Mouse (Mus musculus): ENCODE data around the gene Ntrk2. TPM values are rescaled to one million over a fixed set of nuclear protein-coding genes. Genes with fewer than 3 reads are reported as not detected.
A peak's percentile ranks its signal among the peaks of the same experiment; 100 is the strongest.

Ntrk2 gene
- total RNA-seq, 2 experiments from 2014 or later = 13.0 to 15.1 TPM

DNA sequence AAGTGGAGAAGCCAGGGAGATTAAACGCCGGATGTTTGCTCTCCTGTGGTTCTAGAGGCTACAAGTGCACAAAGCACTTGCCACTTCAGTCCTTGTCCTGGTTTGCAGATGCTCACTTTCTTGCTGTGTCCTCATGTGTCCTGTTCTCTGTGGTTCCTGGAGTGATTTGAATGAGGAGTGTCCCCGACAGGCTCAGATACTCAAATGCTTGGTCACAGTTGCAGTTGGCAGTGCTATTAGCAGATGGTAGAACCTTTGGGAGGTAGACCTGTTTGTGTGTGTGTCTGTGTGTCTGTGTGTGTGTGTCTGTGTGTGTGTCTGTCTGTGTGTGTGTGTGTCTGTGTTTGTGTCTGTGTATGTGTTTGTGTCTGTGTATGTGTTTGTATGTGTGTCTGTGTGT, 160.1 kb downstream of the Ntrk2 start:
- DNase-seq = no peak

DNA sequence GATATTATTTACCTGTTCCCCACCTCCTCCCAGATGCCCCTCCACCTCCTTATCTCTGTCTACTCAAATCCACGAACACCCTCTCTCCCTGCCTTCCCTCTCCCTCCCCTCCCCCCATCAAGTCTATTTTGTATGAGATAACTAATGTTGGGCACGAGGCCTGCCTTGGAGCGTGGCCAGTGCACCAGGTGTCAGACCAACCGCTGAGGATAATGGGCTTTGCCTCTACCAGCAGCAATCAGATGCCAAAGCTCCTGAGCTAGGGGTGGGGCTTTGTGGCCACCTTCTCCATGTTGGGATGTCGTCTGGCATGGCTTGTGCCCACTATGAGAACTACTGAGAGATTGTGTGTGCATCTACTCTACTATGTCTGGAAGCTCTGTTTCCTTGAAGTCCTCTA, 161.8 kb downstream of the Ntrk2 start:
- DNase-seq = no peak

DNA sequence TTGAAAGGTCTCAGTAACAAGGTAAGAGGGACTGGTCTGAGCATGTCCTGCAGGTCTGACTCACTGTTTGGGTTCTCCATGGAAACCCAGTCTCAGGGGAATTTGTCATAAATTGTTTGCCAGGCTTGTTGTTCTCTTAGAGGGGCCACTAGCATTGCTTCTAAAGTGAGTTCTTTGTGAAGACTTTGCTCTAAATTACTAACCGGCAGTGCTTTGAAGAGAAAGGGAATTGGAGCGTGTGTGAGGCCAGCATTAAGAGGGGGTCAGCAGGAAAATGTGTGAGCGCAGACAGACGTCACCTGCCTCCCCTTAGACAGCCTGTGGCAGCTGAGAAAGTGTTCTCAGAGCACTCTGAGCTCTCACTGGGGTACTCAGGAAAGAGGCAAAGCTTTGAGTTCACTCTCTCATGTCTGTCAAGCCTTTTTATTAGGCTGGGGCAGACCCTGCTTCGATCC, 165.1 kb downstream of the Ntrk2 start:
- DNase-seq = no peak

DNA sequence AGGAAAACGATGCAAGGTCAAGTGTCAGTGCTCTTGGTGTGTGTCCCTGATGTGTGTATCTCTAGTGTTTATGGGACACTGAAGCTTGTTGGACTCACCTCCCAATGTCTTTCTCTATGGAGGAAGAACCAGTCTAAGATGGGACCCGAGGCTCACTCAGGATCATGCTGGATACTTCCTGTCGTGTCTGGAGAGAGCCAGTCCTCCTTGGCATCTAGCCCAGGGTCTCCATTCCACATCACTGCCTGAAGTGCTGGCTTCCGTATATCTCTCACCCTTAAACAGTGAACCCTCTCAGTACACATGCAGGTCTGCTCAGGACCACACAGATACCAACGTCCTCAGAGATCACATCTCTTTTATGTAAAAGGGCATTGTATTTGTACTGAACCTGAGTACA, 166.1 kb downstream of the Ntrk2 start:
- no peak for DNase-seq

DNA sequence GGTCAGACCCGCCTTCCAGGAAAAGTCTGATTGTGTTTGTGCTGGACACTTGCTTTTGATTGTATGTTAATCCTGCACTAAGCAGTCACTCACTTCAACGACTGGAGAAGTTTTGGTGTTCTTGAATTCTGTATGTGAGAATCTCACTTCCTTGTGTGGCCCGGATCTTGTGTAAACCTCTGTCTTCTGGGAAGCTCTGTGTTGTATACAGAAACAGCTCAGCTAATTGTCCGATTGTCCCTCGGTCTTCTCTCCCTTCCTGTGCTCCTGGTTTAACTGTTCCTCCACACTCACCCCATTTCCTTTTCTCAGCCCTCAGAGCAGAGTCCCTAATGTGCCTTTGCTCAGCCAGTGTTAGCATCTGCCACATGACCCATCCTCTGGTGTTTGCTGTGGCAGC, 190.1 kb downstream of the Ntrk2 start:
- no peak for DNase-seq

DNA sequence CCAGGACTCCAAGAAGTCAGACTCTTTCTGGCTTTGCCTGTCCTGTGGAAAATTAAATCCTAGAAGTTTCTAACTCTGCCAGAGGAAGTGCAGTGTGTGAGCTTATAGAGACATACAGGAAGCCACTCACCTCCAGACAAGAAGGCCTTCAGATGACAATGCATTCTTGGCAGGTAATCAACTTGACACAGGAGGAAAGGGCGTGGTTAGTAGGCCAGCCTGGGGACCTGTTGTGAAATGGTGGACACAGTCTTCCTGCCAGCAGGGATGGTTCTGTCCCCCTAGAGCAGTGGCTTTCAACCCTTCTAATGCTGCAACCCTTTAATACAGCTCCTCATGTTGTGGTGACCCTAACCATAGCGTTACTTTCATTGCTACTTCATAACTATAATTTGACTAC, 191.4 kb downstream of the Ntrk2 start:
- no peak for DNase-seq

DNA sequence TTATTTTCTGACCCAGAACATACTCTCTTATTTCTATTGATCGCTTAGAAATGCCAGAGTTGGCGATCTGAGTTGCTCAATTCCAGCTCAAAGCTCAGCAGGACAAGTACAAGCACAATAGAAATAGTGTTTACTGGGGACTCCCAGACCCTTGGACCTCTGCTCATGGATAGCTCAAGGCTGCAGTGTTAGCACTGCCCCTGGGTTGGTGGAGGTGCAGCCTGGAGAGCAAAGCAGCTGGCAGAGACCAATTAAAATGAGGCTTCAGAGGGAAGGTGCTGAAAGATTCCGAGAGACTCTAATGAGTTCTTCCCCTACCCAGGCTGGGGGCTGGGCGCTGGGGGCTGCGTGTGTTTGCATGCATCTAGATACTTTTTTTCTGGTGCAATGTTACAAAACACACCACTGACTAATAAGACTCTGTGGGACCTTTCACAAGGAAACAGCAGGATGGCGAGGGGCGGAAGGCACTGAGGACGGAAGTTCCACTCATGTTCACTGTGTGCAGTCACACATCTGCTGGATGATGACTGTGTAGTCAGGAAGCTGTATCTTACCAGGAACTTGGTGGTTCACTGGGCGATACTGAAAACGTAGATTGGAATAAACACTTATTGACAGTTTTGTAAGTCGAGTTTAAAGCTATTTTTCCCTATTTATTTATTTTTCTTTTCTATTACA, 193.1 kb downstream of the Ntrk2 start:
- DNase-seq = no peak

DNA sequence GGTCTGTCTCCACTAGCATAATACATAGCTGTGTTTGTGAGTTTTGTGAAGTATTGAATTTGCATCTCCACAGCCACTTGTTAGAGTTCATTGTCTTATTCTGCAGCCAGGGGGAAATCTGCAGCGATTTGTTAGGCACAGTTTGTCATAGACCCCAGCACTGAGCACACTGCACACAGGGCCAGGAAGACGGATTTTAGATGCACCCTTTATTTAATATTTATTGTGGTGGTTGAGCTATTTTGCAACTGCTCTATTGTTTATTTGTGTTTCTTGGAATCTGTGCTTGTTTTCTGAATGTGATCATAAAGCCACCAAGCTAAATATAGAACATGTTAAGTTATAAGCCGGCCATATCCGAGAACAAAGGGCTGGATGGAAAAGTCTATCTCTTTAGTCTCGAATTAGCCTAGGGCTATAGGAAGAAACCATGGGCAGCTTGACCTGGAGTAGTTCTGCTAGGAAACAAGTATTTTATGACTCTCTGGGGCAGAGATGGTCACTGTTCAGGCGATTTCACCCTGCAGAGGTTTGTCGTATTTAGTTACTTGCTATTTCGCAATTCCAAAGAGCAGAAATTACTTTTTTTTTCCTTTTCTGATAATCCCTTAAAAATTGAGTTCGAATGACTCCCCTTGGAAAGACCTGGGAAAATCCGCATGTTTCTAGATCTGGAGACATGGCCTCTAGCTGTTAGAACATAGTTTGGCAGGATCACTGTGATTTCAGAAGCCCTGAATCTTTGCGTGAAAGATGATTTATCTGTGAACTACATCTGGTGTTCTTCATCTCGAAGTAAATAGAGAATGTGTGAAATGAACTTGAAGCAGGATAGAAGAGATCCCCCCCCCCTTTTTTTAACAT, 196.8 kb downstream of the Ntrk2 start:
- no peak for DNase-seq

DNA sequence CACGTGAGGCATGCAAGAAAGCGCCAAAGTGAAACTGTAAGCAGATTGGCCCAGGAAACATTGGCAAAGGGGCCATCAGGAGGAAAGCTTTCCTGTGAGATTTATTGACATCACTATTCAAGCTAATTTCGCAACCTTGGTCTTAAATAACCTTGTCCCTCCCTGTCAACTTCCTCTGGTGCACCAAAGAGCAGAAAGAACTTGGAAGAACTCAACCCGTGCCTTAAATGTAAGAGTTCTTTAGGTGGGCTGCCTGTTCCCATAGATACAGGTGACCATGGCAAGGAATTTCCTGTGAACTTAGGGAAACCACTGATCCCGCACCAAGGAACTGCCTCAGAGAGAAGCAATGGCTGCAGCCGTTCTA, 197.4 kb downstream of the Ntrk2 start:
- DNase-seq = no peak

DNA sequence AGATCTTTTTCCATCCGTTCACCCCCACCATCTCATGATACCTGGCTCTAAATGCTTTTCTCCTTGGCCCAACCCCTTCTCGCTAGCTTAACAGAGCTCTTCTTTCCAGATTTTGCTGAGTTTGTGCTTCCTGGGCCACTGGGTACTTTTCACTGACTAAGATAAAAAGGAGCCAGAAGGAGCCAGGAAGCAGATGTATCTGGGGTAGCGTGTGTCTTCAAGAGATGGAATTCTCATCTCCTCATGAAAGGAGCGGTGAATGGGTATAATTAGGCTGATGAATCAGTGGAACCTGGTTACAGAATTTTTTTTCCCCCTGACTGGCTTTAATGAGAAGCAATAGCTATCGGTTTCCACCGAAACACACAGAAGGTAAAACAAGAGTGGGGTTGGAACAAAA, 198.2 kb downstream of the Ntrk2 start:
- DNase-seq = no peak

DNA sequence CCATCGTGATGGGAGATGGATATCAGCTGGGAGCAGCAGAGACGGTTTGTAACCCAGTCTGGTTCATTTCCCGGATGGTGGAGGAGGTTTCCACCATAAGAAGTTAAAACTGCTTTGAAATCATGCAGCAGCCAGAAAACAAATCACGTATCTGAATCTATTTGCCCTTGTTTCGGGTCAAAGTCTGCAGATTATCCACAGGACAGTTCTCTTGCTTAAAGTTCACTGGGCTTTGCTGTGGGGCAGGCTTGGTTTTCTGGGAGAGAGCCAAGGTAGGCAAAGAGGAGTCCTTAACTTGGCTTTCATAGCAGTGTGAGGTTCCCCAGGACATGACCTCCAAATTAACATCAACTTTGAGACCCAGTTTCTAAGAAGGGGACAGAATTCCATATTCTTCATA, 203.5 kb downstream of the Ntrk2 start:
- DNase-seq = no peak

DNA sequence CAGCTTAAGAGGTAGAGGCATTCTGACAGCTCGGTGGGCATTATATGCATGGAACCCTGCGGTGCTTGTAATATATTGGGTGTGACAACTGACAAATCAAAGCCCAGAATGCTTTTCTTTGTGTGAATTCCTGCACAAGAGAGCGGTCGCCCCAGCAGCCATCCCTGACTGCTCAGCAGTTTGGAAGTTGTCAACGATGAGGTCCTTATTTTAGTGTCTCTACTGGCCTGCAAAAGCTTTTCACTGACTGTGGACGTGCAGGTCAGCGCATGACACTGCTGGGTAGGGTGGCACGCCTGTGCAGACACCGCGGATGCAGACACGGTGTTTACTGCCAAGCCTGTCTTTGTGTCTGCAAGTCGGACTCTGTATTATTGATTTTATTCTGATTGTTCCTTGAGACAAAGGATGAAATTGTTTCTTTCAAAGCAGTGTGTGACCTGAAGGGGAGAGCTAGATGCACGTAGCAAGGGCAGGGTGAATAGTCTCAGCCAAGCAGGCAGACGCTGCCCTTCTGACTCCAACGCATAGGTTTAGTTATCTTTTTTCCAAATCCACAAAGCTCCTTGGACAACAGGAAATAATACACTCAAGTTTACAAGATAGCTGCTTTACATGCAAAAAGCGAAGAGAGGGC, 204.6 kb downstream of the Ntrk2 start:
- no peak for DNase-seq

DNA sequence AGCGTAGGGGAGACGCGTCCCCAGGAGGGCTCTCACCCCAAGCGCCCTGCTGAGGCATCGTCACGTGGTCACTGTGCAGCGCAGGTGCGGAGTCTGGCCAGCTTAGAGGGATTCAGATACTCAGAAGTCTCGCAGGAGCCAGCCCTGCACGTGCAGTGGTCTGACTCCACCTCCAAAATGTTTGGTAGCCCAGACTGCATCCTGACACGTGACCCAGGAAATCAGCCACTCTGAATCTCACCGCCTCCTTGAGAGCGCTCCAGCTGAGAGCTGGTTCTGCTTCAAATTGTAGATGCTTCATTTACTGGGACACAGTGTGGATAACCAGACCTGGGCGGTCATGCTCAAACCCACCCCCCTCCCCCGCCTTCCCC, 205.1 kb downstream of the Ntrk2 start:
- peak; percentile 65 for DNase-seq

DNA sequence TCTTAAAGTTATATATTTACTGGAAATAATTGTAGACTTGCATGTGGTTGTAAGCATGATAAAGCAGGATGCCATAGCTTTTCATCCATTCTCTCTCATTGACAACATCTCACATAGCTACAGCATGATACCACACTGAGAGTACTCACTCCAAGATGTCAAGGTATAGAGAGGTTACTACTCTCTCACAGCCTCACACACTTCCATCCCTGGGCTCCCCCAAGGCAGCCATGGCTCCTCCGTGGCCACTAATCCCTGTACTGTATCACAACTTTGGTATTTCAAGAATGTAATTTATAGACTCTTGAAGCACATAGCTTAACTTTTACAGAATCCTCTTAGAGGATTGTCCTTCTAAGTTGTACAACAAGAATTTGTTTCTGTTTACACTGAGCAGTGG, 209.0 kb downstream of the Ntrk2 start:
- DNase-seq = no peak

DNA sequence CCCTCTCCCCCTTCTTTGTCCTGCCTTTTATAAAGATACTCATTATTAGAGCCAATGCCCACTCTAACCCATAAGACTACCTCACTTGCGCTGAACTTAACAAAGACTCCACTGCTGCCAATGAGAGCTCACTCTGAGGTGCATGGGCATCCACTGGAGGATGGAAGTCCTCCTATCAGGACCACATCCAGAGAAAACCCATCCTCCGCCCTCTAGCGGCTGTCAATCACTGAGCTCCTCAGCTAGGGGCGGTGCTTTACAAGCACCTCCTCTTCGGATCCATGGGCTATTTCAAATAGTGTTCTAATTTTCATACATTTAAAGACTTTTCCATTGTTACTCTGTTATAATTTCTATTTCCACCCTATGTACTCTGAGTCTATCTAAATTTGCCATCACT, 210.8 kb downstream of the Ntrk2 start:
- no peak for DNase-seq

DNA sequence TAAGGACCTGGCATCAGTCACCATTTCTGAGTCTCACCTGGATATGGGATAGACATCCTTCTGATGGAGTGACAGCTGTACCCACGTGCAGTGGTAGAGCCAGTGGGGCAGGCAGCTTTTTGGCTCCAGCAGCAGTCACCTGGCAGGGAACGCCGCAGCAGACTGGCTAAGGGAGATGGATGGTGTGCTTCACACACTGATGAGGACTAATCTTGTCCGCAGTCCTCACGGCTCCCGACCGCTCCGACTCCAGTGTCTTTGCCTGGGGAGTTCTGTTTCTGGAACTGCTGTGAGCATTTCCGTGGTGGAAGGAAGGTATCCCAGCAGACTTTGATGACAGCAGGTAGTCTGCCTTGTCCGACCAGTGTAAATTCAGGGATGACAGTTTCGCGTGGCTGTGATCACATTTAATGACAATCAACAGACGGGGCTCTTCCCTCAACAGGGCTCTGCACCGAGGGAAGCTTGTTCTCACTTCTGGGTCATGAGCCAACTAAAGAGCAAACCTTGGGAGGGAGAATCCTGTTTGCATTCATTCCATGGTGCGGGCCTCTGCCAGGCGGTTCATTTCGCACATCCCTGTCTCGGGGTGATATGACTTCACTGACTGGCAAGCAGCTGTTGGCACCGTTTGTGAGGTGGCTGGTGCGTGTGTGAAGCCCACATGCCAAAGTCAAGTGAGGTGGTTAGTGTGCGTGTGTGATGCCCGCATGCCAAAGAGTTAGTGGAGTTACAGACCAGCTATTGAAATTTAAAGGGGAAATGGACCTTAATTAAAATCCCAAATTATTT, 216.1 kb downstream of the Ntrk2 start:
- no peak for DNase-seq

DNA sequence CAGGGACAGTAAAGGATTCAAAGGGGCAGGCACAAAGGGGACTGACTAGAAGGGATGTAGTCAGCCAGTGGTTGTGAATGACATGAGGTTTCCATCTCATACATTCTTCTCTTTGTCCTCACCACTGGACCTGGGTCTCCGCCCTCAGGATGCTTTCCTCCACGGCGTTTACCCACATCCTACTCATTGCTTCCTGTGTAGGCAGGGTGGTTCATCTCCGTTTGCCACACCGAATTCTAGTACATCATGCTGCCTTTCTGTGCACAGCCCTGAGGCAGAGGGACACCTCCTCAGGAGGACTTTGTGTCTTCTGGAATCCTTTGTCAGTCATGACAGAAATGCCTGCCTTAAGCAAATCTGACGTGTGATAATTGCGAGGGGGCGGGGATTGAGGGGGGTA, 219.3 kb downstream of the Ntrk2 start:
- DNase-seq = no peak

DNA sequence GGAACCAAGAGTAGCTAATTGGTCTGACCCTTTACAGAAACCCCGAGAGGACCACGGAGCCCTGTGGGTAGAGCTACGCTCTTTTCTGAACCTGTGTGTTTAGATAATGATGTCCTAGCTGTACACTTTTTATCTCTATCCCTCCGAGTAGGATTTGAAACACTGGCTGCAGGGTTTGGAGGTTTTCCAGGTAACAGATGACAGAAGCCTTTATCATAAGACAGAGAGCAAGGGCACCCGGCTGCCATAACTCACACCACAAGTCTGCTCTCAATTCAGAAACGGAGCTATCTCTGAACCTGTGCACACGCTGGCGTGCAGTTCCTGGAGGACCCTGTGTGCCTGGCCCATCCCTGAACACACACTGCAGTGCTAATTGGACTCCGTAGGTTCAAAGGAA, 221.1 kb downstream of the Ntrk2 start:
- DNase-seq = no peak

DNA sequence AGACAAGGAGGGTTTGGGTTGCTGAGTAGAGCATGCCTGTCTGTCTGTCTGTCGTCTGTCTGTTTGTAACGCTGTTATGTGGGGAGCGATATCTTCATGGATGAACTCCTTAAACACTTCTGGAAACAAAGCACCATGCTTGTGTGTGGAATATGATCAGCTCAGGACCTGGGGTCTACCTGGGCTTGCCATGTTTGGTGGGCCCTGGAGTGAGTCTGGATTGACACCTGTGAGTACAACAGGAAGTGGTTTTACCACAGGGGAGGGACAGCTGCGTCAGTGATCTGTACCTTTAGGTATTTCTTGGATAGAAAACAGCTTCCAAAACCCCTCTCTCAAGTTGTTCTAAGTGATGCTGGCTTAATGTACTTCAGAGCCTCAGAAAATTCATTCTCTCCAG, 222.2 kb downstream of the Ntrk2 start:
- no peak for DNase-seq

DNA sequence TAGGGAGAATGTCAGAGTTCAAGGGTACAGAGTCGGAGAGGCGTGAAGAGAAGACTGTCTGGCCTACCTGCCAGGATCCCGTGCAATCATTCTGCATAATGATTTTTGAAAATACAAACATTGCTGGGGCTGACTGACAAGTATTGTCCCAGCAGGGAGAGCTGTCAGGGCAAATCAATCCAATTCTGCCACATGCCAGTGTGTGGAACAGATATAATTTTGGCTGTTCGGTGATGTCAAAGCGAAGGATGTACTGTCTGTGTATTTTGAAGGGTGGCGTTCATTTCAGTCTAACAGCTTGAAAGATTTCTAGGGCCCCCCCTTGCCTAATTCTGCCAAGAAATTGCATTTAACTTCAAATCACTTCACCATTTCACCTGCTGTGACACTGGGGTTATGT, 224.2 kb downstream of the Ntrk2 start:
- DNase-seq = no peak

DNA sequence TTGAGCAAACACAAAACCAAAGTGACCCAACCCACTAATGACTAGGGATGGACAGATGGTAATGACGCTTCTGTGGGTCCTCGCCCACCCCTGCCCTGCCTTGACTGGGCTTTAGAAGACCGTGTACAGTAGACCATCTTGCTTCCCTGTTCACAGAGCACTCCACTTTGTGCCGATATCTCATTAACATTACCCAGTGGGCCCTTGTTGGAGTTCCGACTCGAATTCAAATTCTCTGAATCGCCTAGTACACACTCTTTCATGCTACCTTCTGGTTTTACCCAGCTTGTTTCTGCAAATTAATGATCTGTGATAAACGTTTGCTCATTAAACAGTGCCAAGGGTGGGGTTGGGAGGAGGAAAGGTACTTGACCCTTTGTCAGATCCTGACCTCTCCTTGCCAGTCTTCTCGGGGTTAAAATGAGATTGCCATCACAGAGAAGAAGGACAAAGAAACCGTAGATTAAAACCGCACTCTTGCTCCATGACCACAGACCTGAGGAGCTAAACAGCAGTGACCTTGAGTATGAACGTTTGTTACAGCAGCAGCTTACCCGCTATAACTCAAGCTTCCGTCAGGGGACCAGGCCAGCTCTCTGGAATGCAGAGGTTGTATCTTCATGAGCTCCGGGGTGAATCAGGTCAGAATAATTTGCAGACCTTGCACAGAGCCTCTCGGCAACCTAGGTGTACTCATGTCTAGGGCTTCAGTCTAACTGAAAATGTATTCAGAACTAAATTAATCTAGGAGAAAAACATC, 234.0 kb downstream of the Ntrk2 start:
- no peak for DNase-seq

Data from gastrocnemius, postnatal 10 days (tissue).